Mouse (Mus musculus): ENCODE measurements around the gene Lrp1. TPM values are rescaled to one million over a fixed set of nuclear protein-coding genes. Genes with fewer than 3 reads are reported as not detected.

The Lrp1 gene
- total RNA-seq, 2 experiments from 2014 or later, result 65.2 to 69.7 TPM

- DNase-seq, result no peak
Measured at GRCm38 (mm10) chr10:127520714-127521357, 100.1 kb downstream of the Lrp1 start.

- DNase-seq, result no peak
Measured at GRCm38 (mm10) chr10:127519903-127520713, 100.8 kb downstream of the Lrp1 start.

DNA sequence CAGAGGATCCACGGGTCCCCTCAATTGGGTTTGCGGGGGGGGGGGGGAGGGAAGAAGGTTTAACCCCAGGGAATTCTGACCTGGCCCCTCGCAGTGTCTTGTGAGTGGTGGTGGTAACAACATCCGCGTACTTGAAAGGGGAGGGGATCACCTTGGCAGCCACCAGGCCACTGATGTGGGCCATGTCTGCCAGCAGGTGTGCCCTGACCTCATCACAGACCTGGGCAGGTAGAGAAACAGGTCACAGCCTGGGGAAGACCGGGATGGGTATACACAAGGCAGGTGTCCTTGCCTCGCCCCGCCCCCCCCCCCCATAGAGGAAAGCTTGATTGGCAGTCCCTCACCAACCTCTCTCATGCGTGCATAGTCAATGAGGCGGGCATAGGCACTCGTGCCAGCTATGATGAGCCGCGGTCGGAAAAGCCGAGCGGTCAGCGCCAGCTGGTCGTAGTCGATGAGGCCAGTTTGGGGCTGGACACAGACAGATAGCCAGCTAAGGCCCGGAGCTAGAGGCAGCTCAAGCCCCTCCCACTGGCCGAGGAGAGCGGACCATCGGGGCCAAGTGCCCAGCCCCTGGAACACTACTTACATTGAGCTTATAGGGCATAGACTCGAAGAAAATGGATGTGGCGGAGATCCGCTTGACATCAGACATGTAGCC lies 101.8 kb downstream of the Lrp1 start:
- DNase-seq, result no peak

- DNase-seq, result no peak
Measured at GRCm38 (mm10) chr10:127517941-127518340, 103.0 kb downstream of the Lrp1 start.

GRCm38 (mm10) chr10:127516576-127517260 lies 104.2 kb downstream of the Lrp1 start:
- peak; percentile 65 for DNase-seq

GRCm38 (mm10) chr10:127515983-127516459 lies 104.9 kb downstream of the Lrp1 start:
- DNase-seq, result no peak

GRCm38 (mm10) chr10:127515271-127515982 lies 105.5 kb downstream of the Lrp1 start:
- no peak for DNase-seq

- DNase-seq, result peak; percentile 81 to 82
Measured at GRCm38 (mm10) chr10:127514764-127515163, 106.2 kb downstream of the Lrp1 start, which contains the start of gene Ndufa4l2. Ndufa4l2 (plus strand) TSS chr10:127514967.

- no peak for DNase-seq
Measured at GRCm38 (mm10) chr10:127514111-127514698, 106.7 kb downstream of the Lrp1 start.

DNA sequence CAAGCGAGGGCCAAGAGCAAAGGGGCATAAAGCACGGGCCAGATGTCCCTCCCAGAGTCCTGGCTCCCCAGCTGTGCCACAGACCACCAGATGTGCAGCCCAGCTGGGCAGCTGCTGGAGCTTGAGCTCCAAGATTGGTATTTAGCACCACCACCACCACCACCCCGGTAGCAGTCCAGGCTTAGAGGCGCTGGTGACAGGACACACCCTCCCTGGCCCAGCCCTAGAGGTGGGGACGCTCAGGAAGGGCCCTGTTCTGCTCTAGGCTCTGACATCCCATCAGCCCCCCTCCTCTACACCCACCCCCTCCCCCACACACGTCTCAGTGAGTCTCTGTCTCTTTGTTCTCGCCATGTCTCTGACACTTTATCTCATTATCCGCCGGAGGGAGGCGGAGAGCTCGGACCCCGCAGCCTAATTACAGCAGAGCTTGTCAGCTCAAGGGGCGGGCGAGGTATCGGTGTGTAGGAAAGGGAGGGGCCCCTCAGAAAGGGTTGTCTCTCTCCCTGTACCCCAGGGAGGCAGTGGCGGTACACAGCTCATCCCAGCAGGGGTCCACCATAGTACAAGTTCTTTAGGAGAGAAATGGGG lies 107.4 kb downstream of the Lrp1 start:
- no peak for DNase-seq

DNA sequence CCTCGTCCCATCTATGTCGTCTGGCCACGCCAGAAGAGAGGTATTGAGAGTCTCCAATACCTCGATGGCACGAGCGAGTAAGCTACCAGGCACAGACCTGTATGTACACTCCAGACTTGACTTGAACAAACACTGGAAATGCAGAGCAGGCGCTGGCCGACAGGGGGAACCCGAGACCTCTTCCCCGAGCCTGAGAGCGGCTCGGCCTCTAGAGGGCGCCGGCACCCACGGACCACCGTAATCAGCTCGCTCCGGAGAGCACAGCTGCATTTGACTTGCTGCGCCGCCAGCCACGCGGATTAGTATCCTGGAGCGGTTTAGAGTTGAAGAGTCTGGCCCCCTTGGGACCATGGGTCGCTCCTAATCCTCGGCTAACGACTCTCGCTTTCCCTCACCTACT lies 108.1 kb downstream of the Lrp1 start:
- peak; percentile 92 to 98 for DNase-seq

GRCm38 (mm10) chr10:127512307-127512666 lies 108.7 kb downstream of the Lrp1 start:
- no peak for DNase-seq

- no peak for DNase-seq
Measured at GRCm38 (mm10) chr10:127511634-127512306, 109.2 kb downstream of the Lrp1 start.

- DNase-seq, result no peak
Measured at GRCm38 (mm10) chr10:127510895-127511617, 109.9 kb downstream of the Lrp1 start.

- no peak for DNase-seq
Measured at GRCm38 (mm10) chr10:127509837-127510701, 110.9 kb downstream of the Lrp1 start.

DNA sequence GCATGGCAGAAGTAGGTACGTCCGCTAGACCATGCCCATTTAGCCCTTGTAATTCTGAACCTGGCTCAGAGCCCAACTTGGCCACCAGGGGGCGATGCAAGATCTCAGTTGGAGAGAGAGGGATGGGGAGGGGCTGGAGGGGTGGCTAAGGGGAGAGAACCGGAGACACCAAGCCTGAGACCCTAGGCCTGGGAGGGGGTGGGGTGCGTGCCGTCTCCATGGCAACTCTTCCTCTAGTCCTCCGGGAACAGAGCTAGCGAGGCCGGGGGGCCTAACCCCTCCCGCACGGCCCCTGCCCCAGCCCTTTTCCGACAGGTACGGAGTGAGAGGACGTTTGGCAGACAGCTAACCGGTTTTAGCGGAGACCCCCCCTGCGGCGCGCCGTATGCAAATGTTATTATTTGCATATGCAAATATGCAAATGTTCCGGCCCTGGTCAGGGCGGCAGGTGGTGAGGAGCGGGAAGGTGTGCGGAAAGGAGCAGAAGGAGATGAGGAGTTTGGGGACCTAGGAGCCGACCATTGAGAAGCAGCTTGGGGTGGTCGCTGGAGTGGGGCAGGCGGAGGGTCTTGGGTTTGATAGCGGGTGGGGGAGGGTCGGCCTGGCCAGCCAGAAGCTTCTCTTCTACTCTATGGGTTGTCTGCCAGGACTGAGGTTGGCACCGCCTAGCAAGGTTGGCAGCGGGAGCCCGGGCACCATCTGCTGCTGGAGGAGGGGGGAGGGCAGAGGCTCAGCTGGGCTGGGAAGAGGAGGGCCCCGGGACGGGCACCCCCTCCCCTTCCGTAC lies 111.7 kb downstream of the Lrp1 start:
- DNase-seq, result peak; percentile 76 to 90

DNA sequence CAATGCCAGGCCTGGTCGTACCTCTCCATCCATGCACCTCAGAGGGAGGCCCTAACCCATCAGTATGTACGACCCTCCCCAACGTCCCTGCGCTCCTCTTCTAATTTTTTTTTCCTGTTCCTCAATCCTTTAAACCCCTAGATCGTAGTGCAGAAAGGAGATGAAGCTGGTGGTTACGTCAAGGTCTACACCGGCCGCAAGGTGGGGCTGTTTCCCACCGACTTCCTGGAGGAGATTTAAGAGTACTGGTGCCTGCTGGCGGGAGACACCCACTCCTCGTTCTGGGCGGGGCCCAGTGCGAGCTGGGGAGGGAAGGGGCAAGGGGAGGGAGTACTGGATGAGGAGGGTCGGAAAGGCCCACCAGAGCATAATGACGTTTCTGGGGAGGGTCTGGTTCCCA lies 112.7 kb downstream of the Lrp1 start:
- peak; percentile 47 to 69 for DNase-seq

Measured in heart, adult 18-20 months (tissue).